Mouse (Mus musculus): ENCODE measurements around the gene Ash1l. TPM values are rescaled to one million over a fixed set of nuclear protein-coding genes. Genes with fewer than 3 reads are reported as not detected.

Gene Ash1l
- total RNA-seq, 1 experiment, result 11.2 TPM

- peaks cover 40% of the 10 kb centered on the region for H3K36me3 ChIP-seq (ENCODE audit: control insufficient read depth, insufficient read depth, low read length, poor library complexity, severe bottlenecking)
- no peak overlapping the region for H3K27ac ChIP-seq (ENCODE audit: insufficient read depth, low read depth, low read length, poor library complexity, severe bottlenecking)
- H3K9me3 ChIP-seq (ENCODE audit: control insufficient read depth, insufficient read depth, low read depth, low read length), result no peaks in the 10 kb centered on the region
- no peaks in the 10 kb centered on the region for H3K4me1 ChIP-seq (ENCODE audit: control insufficient read depth in 2 of 2, insufficient read depth in 2 of 2, low read length in 2 of 2, poor library complexity in 1 of 2)
- no peak overlapping the region for H3K9ac ChIP-seq (ENCODE audit: insufficient read depth, low read depth, low read length, poor library complexity, severe bottlenecking)
- no peak for TF ChIP-seq HCFC1 (IDR thresholded peaks at IDR 0.05; ENCODE audit: borderline replicate concordance, insufficient read depth, low read length)
- DNase-seq (ENCODE audit: low read depth, low spot score), result no peak
- in situ Hi-C loops (cut with MboI; ENCODE audit: low sequenced_read_pairs in 2 of 2, unreplicated experiment in 2 of 2), result no loop called here
- no peak overlapping the region for H3K4me3 ChIP-seq (ENCODE audit: insufficient read depth in 1 of 2, low read depth in 1 of 2, low read length in 2 of 2, poor library complexity in 1 of 2, severe bottlenecking in 1 of 2)
Observed at GRCm38 (mm10) chr3:88929501-88929900, 20.9 kb upstream of the Ash1l start.

DNA sequence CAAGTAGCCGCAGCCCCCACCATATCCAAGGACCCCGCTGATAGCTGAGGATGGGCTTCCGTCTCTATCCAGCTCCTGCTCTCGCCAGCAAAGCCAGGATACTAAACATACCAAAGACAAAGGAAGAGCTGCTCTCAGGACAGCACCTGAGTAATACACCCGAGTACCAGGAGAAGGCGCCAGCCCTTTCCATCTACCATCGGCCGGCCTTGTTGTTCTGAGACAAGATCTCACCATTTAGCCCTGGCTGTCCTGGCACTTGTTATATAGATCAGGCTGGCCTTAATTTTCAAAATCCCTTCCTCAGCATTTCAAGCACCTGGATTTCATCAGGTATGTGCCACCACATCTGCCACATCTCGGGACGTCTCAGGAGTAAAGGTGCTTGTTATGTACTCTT lies 11.4 kb upstream of the Ash1l start:
- Histone ChIP-seq H3K9me3 (ENCODE audit: control insufficient read depth, insufficient read depth, low read depth, low read length) (no peaks in the 10 kb centered on the region), H3K36me3 (ENCODE audit: control insufficient read depth, insufficient read depth, low read length, poor library complexity, severe bottlenecking) (peaks cover 21% of the 10 kb centered on the region), H3K27ac (ENCODE audit: insufficient read depth, low read depth, low read length, poor library complexity, severe bottlenecking) (no peak overlapping the region), H3K4me1 (ENCODE audit: control insufficient read depth in 2 of 2, insufficient read depth in 2 of 2, low read length in 2 of 2, poor library complexity in 1 of 2) (no peaks in the 10 kb centered on the region), H3K9ac (ENCODE audit: insufficient read depth, low read depth, low read length, poor library complexity, severe bottlenecking) (no peak overlapping the region), H3K4me3 (ENCODE audit: insufficient read depth in 1 of 2, low read depth in 1 of 2, low read length in 2 of 2, poor library complexity in 1 of 2, severe bottlenecking in 1 of 2) (no peak overlapping the region)
- in situ Hi-C loops (cut with MboI; ENCODE audit: low sequenced_read_pairs in 2 of 2, unreplicated experiment in 2 of 2), result no loop called here
- no peak for TF ChIP-seq CHD2 (IDR thresholded peaks at IDR 0.05; ENCODE audit: low read depth, low read length)
- TF ChIP-seq HCFC1 (IDR thresholded peaks at IDR 0.05; ENCODE audit: borderline replicate concordance, insufficient read depth, low read length), result no peak
- TF ChIP-seq MAFK (IDR thresholded peaks at IDR 0.05; ENCODE audit: insufficient read depth, low read depth, low read length), result no peak
- TF ChIP-seq ZNF384 (IDR thresholded peaks at IDR 0.05; ENCODE audit: low read depth, low read length), result no peak
- TF ChIP-seq ZC3H11A (IDR thresholded peaks at IDR 0.05; ENCODE audit: borderline replicate concordance, low read depth, low read length), result no peak
- peak; percentile 9 for DNase-seq (ENCODE audit: low read depth, low spot score)

- H3K4me3 ChIP-seq (ENCODE audit: insufficient read depth in 1 of 2, low read depth in 1 of 2, low read length in 2 of 2, poor library complexity in 1 of 2, severe bottlenecking in 1 of 2), result no peak overlapping the region
- H3K9ac ChIP-seq (ENCODE audit: insufficient read depth, low read depth, low read length, poor library complexity, severe bottlenecking), result no peak overlapping the region
- in situ Hi-C loops (cut with MboI; ENCODE audit: low sequenced_read_pairs in 2 of 2, unreplicated experiment in 2 of 2), result no loop called here
- H3K36me3 ChIP-seq (ENCODE audit: control insufficient read depth, insufficient read depth, low read length, poor library complexity, severe bottlenecking), result peaks cover 21% of the 10 kb centered on the region
- peak; percentile 45 for DNase-seq (ENCODE audit: low read depth, low spot score)
- H3K4me1 ChIP-seq (ENCODE audit: control insufficient read depth in 2 of 2, insufficient read depth in 2 of 2, low read length in 2 of 2, poor library complexity in 1 of 2), result no peaks in the 10 kb centered on the region
- H3K27ac ChIP-seq (ENCODE audit: insufficient read depth, low read depth, low read length, poor library complexity, severe bottlenecking), result no peak overlapping the region
- H3K9me3 ChIP-seq (ENCODE audit: control insufficient read depth, insufficient read depth, low read depth, low read length), result no peaks in the 10 kb centered on the region
- no peak for TF ChIP-seq ZNF384 (IDR thresholded peaks at IDR 0.05; ENCODE audit: low read depth, low read length)
- no peak for TF ChIP-seq ZC3H11A (IDR thresholded peaks at IDR 0.05; ENCODE audit: borderline replicate concordance, low read depth, low read length)
- peak; percentile 44; the same call in 1 of the 2 replicates for TF ChIP-seq MAFK (IDR thresholded peaks at IDR 0.05; ENCODE audit: insufficient read depth, low read depth, low read length)
Observed at GRCm38 (mm10) chr3:88939749-88940148, 10.7 kb upstream of the Ash1l start.

DNA sequence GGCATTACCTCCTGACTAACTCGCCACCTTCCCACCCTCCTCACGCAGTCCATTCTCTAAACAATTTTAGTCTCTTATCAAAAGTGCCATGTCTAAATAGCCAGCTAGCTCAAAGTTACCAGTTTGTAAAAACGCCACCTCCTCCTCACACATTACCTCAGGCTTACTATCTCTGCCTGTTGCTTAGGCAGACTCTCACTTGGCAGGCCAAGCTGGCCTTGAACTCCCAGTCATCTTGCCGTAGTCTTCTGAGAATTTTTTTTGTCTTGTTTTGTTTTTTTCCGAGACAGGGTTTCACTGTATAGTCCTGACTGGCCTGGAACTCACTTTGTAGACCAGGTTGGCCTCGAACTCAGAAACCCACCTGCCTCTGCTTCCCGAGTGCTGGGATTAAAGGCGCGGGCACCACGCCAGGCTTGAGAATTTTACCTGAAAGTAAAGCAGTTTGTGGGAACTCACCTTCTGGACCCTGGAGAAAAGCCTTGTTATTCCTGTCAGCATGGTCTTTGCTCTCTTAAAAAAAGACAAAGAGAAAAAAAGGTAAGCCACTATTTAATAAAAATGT lies 8.0 kb upstream of the Ash1l start:
- TF ChIP-seq MAFK (IDR thresholded peaks at IDR 0.05; ENCODE audit: insufficient read depth, low read depth, low read length) (no peak), ZNF384 (IDR thresholded peaks at IDR 0.05; ENCODE audit: low read depth, low read length) (no peak), CHD2 (IDR thresholded peaks at IDR 0.05; ENCODE audit: low read depth, low read length) (no peak), HCFC1 (IDR thresholded peaks at IDR 0.05; ENCODE audit: borderline replicate concordance, insufficient read depth, low read length) (no peak), ZC3H11A (IDR thresholded peaks at IDR 0.05; ENCODE audit: borderline replicate concordance, low read depth, low read length) (no peak)
- H3K36me3 ChIP-seq (ENCODE audit: control insufficient read depth, insufficient read depth, low read length, poor library complexity, severe bottlenecking), result peaks cover 21% of the 10 kb centered on the region
- in situ Hi-C loops (cut with MboI; ENCODE audit: low sequenced_read_pairs in 2 of 2, unreplicated experiment in 2 of 2), result no loop called here

GRCm38 (mm10) chr3:88944109-88944508 lies 6.3 kb upstream of the Ash1l start:
- Histone ChIP-seq H3K36me3 (ENCODE audit: control insufficient read depth, insufficient read depth, low read length, poor library complexity, severe bottlenecking) (peaks cover 15% of the 10 kb centered on the region), H3K9ac (ENCODE audit: insufficient read depth, low read depth, low read length, poor library complexity, severe bottlenecking) (no peak overlapping the region), H3K4me1 (ENCODE audit: control insufficient read depth in 2 of 2, insufficient read depth in 2 of 2, low read length in 2 of 2, poor library complexity in 1 of 2) (0 out of 4 replicates have a peak, but pooled peaks cover 0 to 3% of the 10 kb centered on the region in 2 experiments), H3K4me3 (ENCODE audit: insufficient read depth in 1 of 2, low read depth in 1 of 2, low read length in 2 of 2, poor library complexity in 1 of 2, severe bottlenecking in 1 of 2) (no peak overlapping the region), H3K27ac (ENCODE audit: insufficient read depth, low read depth, low read length, poor library complexity, severe bottlenecking) (no peak overlapping the region), H3K9me3 (ENCODE audit: control insufficient read depth, insufficient read depth, low read depth, low read length) (no peaks in the 10 kb centered on the region)
- in situ Hi-C loops (cut with MboI; ENCODE audit: low sequenced_read_pairs in 2 of 2, unreplicated experiment in 2 of 2), result no loop called here
- no peak for TF ChIP-seq CHD2 (IDR thresholded peaks at IDR 0.05; ENCODE audit: low read depth, low read length)
- TF ChIP-seq ZNF384 (IDR thresholded peaks at IDR 0.05; ENCODE audit: low read depth, low read length), result no peak
- TF ChIP-seq ZC3H11A (IDR thresholded peaks at IDR 0.05; ENCODE audit: borderline replicate concordance, low read depth, low read length), result no peak
- no peak for DNase-seq (ENCODE audit: low read depth, low spot score)

More for the DNA sequence above, 8.0 kb upstream of the Ash1l start:
- Histone ChIP-seq H3K4me3 (ENCODE audit: insufficient read depth in 1 of 2, low read depth in 1 of 2, low read length in 2 of 2, poor library complexity in 1 of 2, severe bottlenecking in 1 of 2) (no peak overlapping the region), H3K4me1 (ENCODE audit: control insufficient read depth in 2 of 2, insufficient read depth in 2 of 2, low read length in 2 of 2, poor library complexity in 1 of 2) (no peaks in the 10 kb centered on the region), H3K9ac (ENCODE audit: insufficient read depth, low read depth, low read length, poor library complexity, severe bottlenecking) (no peak overlapping the region), H3K9me3 (ENCODE audit: control insufficient read depth, insufficient read depth, low read depth, low read length) (no peaks in the 10 kb centered on the region), H3K27ac (ENCODE audit: insufficient read depth, low read depth, low read length, poor library complexity, severe bottlenecking) (no peak overlapping the region)
- DNase-seq (ENCODE audit: low read depth, low spot score), result no peak

All from ES-E14 (cell line).